Mouse (Mus musculus) spleen, adult 2 months (tissue): ENCODE data around the gene Gm44965. TPM values are rescaled to one million over a fixed set of nuclear protein-coding genes. Genes with fewer than 3 reads are reported as not detected.

ENCODE experiments used
- DNase-seq, 2 experiments: peaks; one replicate each; pipeline versions ENCODE4 v3.0.0 to v3.0.0-alpha.2; 2012 to 2021; ENCODE audit warnings: low spot score in 2 of 2, low read depth in 1 of 2
- H3K27ac ChIP-seq: fragments of 200-500 bp; 2 replicates; pipeline ENCODE4 v1.5.1; 2012; ENCODE audit warnings: low read length, inconsistent platforms; ENCODE audit not compliant: insufficient read depth
- H3K27me3 ChIP-seq: fragments of 200-500 bp; 2 replicates; pipeline ENCODE4 v1.6.1; 2012; ENCODE audit warnings: mild to moderate bottlenecking, moderate library complexity, low read length, inconsistent platforms; ENCODE audit not compliant: control insufficient read depth, insufficient read depth
- H3K36me3 ChIP-seq: fragments of 200-500 bp; 2 replicates; pipeline ENCODE4 v1.6.1; 2012; ENCODE audit warnings: mild to moderate bottlenecking, low read length, inconsistent platforms; ENCODE audit not compliant: control insufficient read depth, insufficient read depth
- H3K4me1 ChIP-seq: fragments of 200-500 bp; 2 replicates; pipeline ENCODE4 v1.6.1; 2011; ENCODE audit warnings: inconsistent platforms; ENCODE audit not compliant: control insufficient read depth, insufficient read depth, insufficient read length
- H3K4me3 ChIP-seq: fragments of 200-500 bp; 2 replicates; pipeline ENCODE4 v1.5.1; 2011; ENCODE audit warnings: mild to moderate bottlenecking, inconsistent platforms; ENCODE audit not compliant: insufficient read depth, insufficient read length; ENCODE audit errors: extremely low read depth
- CTCF ChIP-seq: fragments of 200-500 bp; IDR thresholded peaks from 2 replicates; pipeline ENCODE4 v1.5.1; 2011; ENCODE audit warnings: mild to moderate bottlenecking, inconsistent platforms; ENCODE audit not compliant: insufficient read depth, insufficient read length, insufficient replicate concordance; ENCODE audit errors: extremely low read depth
- POLR2A ChIP-seq: fragments of 200-500 bp; IDR thresholded peaks from 2 replicates; pipeline ENCODE4 v1.6.1; 2011; ENCODE audit warnings: low read depth, low read length, inconsistent platforms
- whole genome bisulfite sequencing: fragments of 180-500 bp; shearing (Covaris S2); methylation state at CpG from one replicate; pipeline ENCODE4 v1.1.7; 2018; 5-methylcytosine and 5-hydroxymethylcytosine counted together
- polyA plus RNA-seq: library from polyadenylated mRNA; depleted of rRNA; stranded (reverse); fragments of >200 nt; gene quantifications from 2 replicates; pipeline ENCODE4 v1.2.3, GENCODE M21; 2012; rRNA removed

Gm44965 gene
- polyA plus RNA-seq = not detected in 2 replicates

GRCm38 (mm10) chr6:48593158-48594042, at the start of gene Gm44965, which contains the start of gene Repin1:
Gm44965 (plus strand) TSS chr6:48593941.
Repin1 (plus strand) TSS chr6:48593883.
- Histone ChIP-seq H3K27ac (peak within 1 kb of the TSS; percentile 39; the same call in 1 of the 2 replicates), H3K27me3 (peaks cover 1% of the 10 kb centered on the region; the same call in 1 of the 2 replicates), H3K4me3 (peak within 1 kb of the TSS; percentile 97), H3K4me1 (peaks cover 9% of the 10 kb centered on the region), H3K36me3 (peaks cover 10% of the 10 kb centered on the region)
- 4% methylated on average over 44 of the region's 45 CpGs for WGBS
- TF ChIP-seq POLR2A (no peak), CTCF (no peak)
- DNase-seq = peak; percentile 22 to 72

DNA sequence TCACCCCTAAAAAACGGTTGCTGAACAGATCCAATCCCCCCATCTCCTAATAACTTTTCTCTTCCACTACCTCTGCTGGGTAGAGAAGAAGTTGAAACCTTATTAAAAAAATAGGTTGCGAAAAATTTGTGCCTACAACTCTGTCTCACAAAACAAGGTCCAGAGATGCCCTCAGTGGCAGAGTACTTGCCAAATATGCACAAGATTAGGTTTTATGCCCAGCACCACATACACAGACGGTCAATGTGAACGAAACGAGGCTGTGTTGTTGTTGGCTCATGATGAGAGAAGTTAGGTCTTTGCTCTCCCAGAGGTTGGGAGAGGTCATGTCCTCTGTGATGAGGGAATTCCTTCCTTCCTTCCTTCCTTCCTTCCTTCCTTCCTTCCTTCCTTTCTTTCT, 48.5 kb upstream of the Gm44965 start:
- Histone ChIP-seq H3K4me1 (no peaks in the 10 kb centered on the region), H3K36me3 (no peaks in the 10 kb centered on the region), H3K4me3 (no peak overlapping the region), H3K27me3 (no peaks in the 10 kb centered on the region), H3K27ac (no peak overlapping the region)
- 81% methylated on average over 5 of the region's 5 CpGs for WGBS
- no peak for TF ChIP-seq POLR2A
- TF ChIP-seq CTCF = no peak
- DNase-seq = no peak

- Histone ChIP-seq H3K4me3 (no peak overlapping the region), H3K27me3 (no peaks in the 10 kb centered on the region), H3K36me3 (no peaks in the 10 kb centered on the region), H3K27ac (no peak overlapping the region), H3K4me1 (no peaks in the 10 kb centered on the region)
- 13% methylated on average over 1 of the region's 1 CpGs for WGBS
- TF ChIP-seq CTCF (peak; percentile 39; the same call in 1 of the 2 replicates), POLR2A (no peak)
- DNase-seq = no peak
These were observed 47.5 kb upstream of the Gm44965 start for GRCm38 (mm10) chr6:48546271-48546670.

- Histone ChIP-seq H3K36me3 (no peaks in the 10 kb centered on the region), H3K27ac (no peak overlapping the region), H3K4me1 (no peaks in the 10 kb centered on the region), H3K4me3 (no peak overlapping the region), H3K27me3 (no peaks in the 10 kb centered on the region)
- WGBS = 79% methylated on average over 4 of the region's 4 CpGs
- TF ChIP-seq CTCF (no peak), POLR2A (no peak)
- no peak for DNase-seq
These were observed 46.9 kb upstream of the Gm44965 start for GRCm38 (mm10) chr6:48546858-48547257.

GRCm38 (mm10) chr6:48548314-48548713, 45.4 kb upstream of the Gm44965 start:
- DNase-seq = no peak

DNA sequence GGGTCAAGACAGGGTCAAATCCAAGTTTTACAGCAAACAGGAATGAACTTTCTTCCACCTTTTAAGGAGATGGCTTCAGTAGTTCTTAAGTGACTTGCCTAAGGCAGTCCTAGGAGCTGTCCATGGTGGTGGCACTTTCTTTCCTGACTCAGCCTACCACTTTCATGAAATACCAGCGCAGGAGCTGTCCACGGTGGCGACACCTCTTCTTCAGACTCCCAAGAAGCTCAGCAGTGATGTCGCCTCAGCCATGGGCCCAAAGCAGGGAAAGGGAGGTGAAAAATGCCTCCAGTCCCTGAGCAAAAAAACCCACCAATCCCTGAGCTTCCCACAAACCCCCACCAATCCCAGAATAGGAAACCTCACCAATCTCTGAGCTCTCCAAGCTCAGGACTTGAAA, 40.8 kb upstream of the Gm44965 start:
- Histone ChIP-seq H3K27me3 (no peaks in the 10 kb centered on the region), H3K4me1 (no peaks in the 10 kb centered on the region; the same call in 1 of the 2 replicates), H3K27ac (no peak overlapping the region), H3K36me3 (no peaks in the 10 kb centered on the region; the same call in 1 of the 2 replicates), H3K4me3 (no peak overlapping the region)
- TF ChIP-seq POLR2A (no peak), CTCF (no peak)
- DNase-seq = no peak
- WGBS = 72% methylated on average over 4 of the region's 4 CpGs

More at GRCm38 (mm10) chr6:48548314-48548713, 45.4 kb upstream of the Gm44965 start:
- Histone ChIP-seq H3K36me3 (no peaks in the 10 kb centered on the region), H3K27ac (no peak overlapping the region), H3K27me3 (no peaks in the 10 kb centered on the region), H3K4me3 (no peak overlapping the region), H3K4me1 (no peaks in the 10 kb centered on the region)
- TF ChIP-seq POLR2A = no peak
- TF ChIP-seq CTCF = no peak
- 90% methylated on average over 6 of the region's 6 CpGs for WGBS
